Mouse (Mus musculus) spleen, postnatal 36 days (tissue): ENCODE data around the gene Kdm4b.

ENCODE experiments used
- DNase-seq, 2 experiments: peaks; one replicate each; pipeline ENCODE4 v3.0.0; 2022; ENCODE audit warnings: low spot score in 2 of 2, mixed read lengths in 1 of 2

Gene Kdm4b

GRCm38 (mm10) chr17:56431582-56431981, 105.7 kb downstream of the Kdm4b start:
- DNase-seq = no peak

GRCm38 (mm10) chr17:56439731-56440460, 114.0 kb downstream of the Kdm4b start:
- DNase-seq = no peak

DNA sequence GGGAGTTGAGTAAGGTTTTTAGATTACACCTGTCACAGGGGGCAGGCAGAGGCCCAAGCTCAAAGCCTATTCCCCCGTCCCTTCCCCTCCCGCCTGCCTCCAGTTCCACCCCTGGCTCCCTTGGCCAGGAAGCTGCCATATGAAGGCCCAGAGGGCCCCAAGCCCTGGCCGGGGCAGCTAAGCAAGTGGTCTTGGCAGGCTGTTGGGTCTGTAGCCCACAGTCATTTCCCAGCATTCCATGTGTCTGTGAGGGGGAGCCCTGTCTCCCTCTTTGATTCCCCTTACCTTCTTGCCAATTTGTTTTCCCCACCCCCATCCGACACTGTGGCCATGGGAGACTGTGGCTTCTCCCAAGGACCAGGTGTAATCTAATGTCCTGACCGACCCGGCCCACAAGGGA, 116.5 kb downstream of the Kdm4b start:
- no peak for DNase-seq

GRCm38 (mm10) chr17:56443341-56443795, 117.5 kb downstream of the Kdm4b start:
- peak; percentile 82 to 83 for DNase-seq

DNA sequence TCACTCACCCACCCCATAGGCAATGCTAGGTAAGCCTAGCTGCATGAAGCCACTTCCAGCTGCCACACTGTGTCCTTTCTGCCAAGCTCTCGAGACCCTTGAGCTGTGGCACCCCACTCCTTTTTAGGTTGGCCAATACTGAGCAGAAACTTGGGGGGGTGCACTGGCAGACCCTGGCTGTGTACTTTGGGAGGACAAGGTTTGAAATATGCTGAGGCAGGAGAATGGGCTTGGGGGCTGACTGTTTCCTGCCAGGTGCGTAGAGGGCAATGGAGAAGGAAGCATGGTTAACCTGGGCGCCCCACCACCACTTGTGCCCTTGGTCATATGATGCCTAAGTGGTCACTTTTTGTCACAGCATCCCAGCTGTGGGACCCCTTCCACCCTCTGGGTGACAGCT, 118.9 kb downstream of the Kdm4b start:
- no peak for DNase-seq

DNA sequence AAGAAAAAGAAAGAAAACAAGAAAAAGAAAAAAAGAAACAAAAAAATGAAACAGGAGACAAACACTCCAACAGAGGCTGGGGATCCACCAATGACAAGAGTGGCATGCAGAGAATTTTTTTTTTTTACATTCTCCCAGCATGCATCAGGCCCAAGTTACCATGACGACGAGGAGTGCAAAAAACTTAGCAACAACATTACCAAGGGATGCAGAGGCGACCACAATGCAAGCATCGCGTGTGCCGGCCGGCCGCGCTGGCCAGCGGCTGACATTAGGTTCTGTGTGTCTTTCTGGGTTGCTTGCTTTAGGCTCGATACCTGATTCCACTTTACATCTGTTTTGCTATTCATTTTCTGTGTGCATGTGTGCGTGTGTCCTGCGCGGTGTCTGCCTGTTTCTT, 119.5 kb downstream of the Kdm4b start:
- peak; percentile 48 to 51 for DNase-seq

GRCm38 (mm10) chr17:56447716-56448115, 121.9 kb downstream of the Kdm4b start:
- no peak for DNase-seq
